Mouse (Mus musculus): ENCODE results near the gene Gps2. TPM values are rescaled to one million over a fixed set of nuclear protein-coding genes. Genes with fewer than 3 reads are reported as not detected.

Gps2 gene
- polyA plus RNA-seq, 1 experiment, result 38.0 TPM

DNA sequence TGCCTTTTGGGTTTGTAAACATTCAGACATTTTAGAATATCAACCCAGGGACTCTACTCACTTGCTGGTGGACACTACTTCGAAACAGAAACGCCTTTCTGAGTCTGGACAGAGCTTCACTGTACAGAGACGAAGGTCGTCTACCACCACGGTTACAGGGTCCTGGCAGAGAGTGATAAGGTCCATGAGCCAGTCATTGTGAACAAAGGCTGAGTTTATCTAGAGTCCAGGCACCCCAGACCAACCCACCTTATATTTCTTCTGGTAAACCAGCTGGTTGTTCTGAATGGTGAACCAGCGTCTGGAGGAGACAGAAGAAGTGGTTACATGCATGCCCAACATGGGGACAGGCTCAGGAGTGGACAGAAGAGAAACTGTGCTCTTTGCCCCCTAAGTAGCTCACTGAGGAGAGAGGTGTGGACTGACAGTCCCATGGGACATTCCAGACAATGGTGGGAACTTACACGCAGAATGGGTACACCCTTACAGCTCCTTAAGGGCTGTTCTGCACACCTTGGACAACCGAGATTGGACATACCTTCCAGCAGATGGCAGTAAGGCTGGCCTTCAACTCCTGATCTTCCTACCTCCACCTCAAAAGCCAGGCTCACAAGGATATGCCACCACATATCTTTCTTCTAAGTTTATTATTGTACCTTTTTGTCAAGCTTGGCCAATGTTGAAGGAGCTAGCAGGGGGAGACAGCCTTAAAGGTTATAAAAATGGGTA is 26.6 kb upstream of the Gps2 start:
- Histone ChIP-seq H3K79me2 (ENCODE audit: control insufficient read depth, insufficient read depth) (no peaks in the 10 kb centered on the region), H3K4me3 (no peak overlapping the region), H3K36me3 (ENCODE audit: control insufficient read depth, insufficient read depth) (no peaks in the 10 kb centered on the region), H3K4me2 (ENCODE audit: low read depth) (no peak overlapping the region), H3K27me3 (ENCODE audit: control insufficient read depth, insufficient read depth, insufficient read length) (no peaks in the 10 kb centered on the region), H3ac (ENCODE audit: control insufficient read depth, insufficient read length) (no peak overlapping the region)
- TF ChIP-seq MAX (IDR thresholded peaks at IDR 0.05; ENCODE audit: low read depth), result no peak
- TF ChIP-seq USF1 (IDR thresholded peaks at IDR 0.05; ENCODE audit: low read depth), result no peak
- no peak for TF ChIP-seq SRF (IDR thresholded peaks at IDR 0.05; ENCODE audit: control insufficient read depth, insufficient read length, low read depth)
- no peak for TF ChIP-seq TCF3 (IDR thresholded peaks at IDR 0.05; ENCODE audit: insufficient read length, low read depth)
- TF ChIP-seq CEBPB (IDR thresholded peaks at IDR 0.05; ENCODE audit: insufficient read depth, poor library complexity, severe bottlenecking), result no peak
- TF ChIP-seq TCF12 (IDR thresholded peaks at IDR 0.05; ENCODE audit: insufficient read depth, poor library complexity, severe bottlenecking), result no peak
- TF ChIP-seq POLR2A (IDR thresholded peaks at IDR 0.05; ENCODE audit: insufficient read length, low read depth), result no peak
- no peak for TF ChIP-seq POLR2AphosphoS2 (IDR thresholded peaks at IDR 0.05; ENCODE audit: insufficient read length, low read depth)

- H3ac ChIP-seq (ENCODE audit: control insufficient read depth, insufficient read length), result no peak overlapping the region
- TF ChIP-seq TCF12 (IDR thresholded peaks at IDR 0.05; ENCODE audit: insufficient read depth, poor library complexity, severe bottlenecking), result no peak
- TF ChIP-seq POLR2A (IDR thresholded peaks at IDR 0.05; ENCODE audit: insufficient read length, low read depth), result no peak
- TF ChIP-seq MYOD1 (IDR thresholded peaks at IDR 0.05; ENCODE audit: control insufficient read depth in 1 of 3, insufficient read length in 2 of 3, low read depth in 2 of 3), result no peak
- TF ChIP-seq REST (IDR thresholded peaks at IDR 0.05; ENCODE audit: insufficient read depth, insufficient read length), result no peak
- no peak for TF ChIP-seq E2F4 (IDR thresholded peaks at IDR 0.05; ENCODE audit: insufficient read depth)
- TF ChIP-seq CEBPB (IDR thresholded peaks at IDR 0.05; ENCODE audit: insufficient read depth, poor library complexity, severe bottlenecking), result no peak
- TF ChIP-seq SRF (IDR thresholded peaks at IDR 0.05; ENCODE audit: control insufficient read depth, insufficient read length, low read depth), result no peak
- TF ChIP-seq TCF3 (IDR thresholded peaks at IDR 0.05; ENCODE audit: insufficient read length, low read depth), result no peak
- TF ChIP-seq MYOG (IDR thresholded peaks at IDR 0.05; ENCODE audit: control insufficient read depth in 1 of 3, insufficient read depth in 1 of 3, insufficient read length in 2 of 3, low read depth in 2 of 3), result no peak
- TF ChIP-seq USF1 (IDR thresholded peaks at IDR 0.05; ENCODE audit: low read depth), result no peak
- no peak for TF ChIP-seq POLR2AphosphoS2 (IDR thresholded peaks at IDR 0.05; ENCODE audit: insufficient read length, low read depth)
- TF ChIP-seq MAX (IDR thresholded peaks at IDR 0.05; ENCODE audit: low read depth), result no peak
- H3K27me3 ChIP-seq (ENCODE audit: control insufficient read depth, insufficient read depth, insufficient read length), result no peaks in the 10 kb centered on the region
- no peaks in the 10 kb centered on the region for H3K36me3 ChIP-seq (ENCODE audit: control insufficient read depth, insufficient read depth)
- no peaks in the 10 kb centered on the region for H3K79me2 ChIP-seq (ENCODE audit: control insufficient read depth, insufficient read depth)
- no peak overlapping the region for H3K4me3 ChIP-seq
- H3K4me2 ChIP-seq (ENCODE audit: low read depth), result no peak overlapping the region
These were observed 22.2 kb upstream of the Gps2 start for GRCm38 (mm10) chr11:69891482-69891881.

DNA sequence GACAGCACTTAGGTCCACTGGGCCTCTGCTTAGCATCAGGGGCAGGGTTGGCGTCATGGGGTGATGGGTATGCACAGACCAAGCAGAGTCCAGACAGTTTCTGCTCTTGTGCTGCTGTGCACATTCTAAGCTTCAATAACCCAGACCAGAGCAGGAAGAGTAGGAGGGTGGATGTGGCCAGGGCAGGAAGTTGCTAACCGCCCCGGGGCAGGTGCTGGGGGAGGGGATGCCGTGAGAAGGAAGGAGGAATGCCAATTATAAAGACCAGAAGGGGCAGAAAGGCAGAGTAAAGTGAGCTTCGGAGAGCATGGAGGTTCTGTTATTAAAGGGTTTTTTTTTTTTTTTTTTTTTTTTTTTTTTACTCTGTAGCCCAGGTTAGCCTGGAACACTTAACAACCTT is 19.0 kb upstream of the Gps2 start:
- H3K27me3 ChIP-seq (ENCODE audit: control insufficient read depth, insufficient read depth, insufficient read length), result no peaks in the 10 kb centered on the region
- TF ChIP-seq CEBPB (IDR thresholded peaks at IDR 0.05; ENCODE audit: insufficient read depth, poor library complexity, severe bottlenecking), result no peak
- no peak for TF ChIP-seq E2F4 (IDR thresholded peaks at IDR 0.05; ENCODE audit: insufficient read depth)
- no peak for TF ChIP-seq REST (IDR thresholded peaks at IDR 0.05; ENCODE audit: insufficient read depth, insufficient read length)
- no peak for TF ChIP-seq MAX (IDR thresholded peaks at IDR 0.05; ENCODE audit: low read depth)
- TF ChIP-seq POLR2AphosphoS2 (IDR thresholded peaks at IDR 0.05; ENCODE audit: insufficient read length, low read depth), result no peak
- no peak for TF ChIP-seq SRF (IDR thresholded peaks at IDR 0.05; ENCODE audit: control insufficient read depth, insufficient read length, low read depth)
- TF ChIP-seq TCF3 (IDR thresholded peaks at IDR 0.05; ENCODE audit: insufficient read length, low read depth), result no peak
- TF ChIP-seq USF1 (IDR thresholded peaks at IDR 0.05; ENCODE audit: low read depth), result no peak
- TF ChIP-seq MYOD1 (IDR thresholded peaks at IDR 0.05; ENCODE audit: control insufficient read depth in 1 of 3, insufficient read length in 2 of 3, low read depth in 2 of 3), result no peak
- no peak for TF ChIP-seq TCF12 (IDR thresholded peaks at IDR 0.05; ENCODE audit: insufficient read depth, poor library complexity, severe bottlenecking)
- no peak overlapping the region for H3K4me2 ChIP-seq (ENCODE audit: low read depth)
- H3K36me3 ChIP-seq (ENCODE audit: control insufficient read depth, insufficient read depth), result no peaks in the 10 kb centered on the region
- H3ac ChIP-seq (ENCODE audit: control insufficient read depth, insufficient read length), result no peak overlapping the region
- H3K4me3 ChIP-seq, result no peak overlapping the region
- no peaks in the 10 kb centered on the region for H3K79me2 ChIP-seq (ENCODE audit: control insufficient read depth, insufficient read depth)

DNA sequence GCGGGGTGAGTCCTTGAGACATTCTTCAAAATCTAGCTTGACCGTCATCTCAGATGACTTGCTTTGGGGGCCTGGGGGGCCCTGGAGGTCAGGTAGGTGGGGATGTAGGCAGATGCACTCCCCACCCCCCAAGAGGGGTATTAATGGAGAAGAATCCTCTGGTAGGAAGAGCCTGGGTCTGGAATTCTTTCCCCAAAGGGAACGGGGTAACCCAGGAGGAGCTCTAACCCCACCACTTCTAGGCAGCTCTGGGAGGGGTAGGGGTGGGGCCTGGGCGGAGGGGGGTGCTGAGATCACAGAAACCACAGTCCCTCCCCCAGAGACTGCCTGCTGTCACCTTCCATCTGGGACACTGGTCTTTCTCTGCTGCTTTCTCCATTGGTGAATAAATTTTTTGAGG is 18.4 kb upstream of the Gps2 start, which contains the start of gene Acap1:
Gene Acap1, minus strand, starts transcription at position 249 of the 400 bp plus-strand sequence.
- Histone ChIP-seq H3K4me3 (no peak within 1 kb of the TSS), H3K4me2 (ENCODE audit: low read depth) (no peak within 1 kb of the TSS), H3K27me3 (ENCODE audit: control insufficient read depth, insufficient read depth, insufficient read length) (no peaks in the 10 kb centered on the region), H3K36me3 (ENCODE audit: control insufficient read depth, insufficient read depth) (no peaks in the 10 kb centered on the region), H3K79me2 (ENCODE audit: control insufficient read depth, insufficient read depth) (no peaks in the 10 kb centered on the region), H3ac (ENCODE audit: control insufficient read depth, insufficient read length) (no peak within 1 kb of the TSS)
- no peak for TF ChIP-seq SRF (IDR thresholded peaks at IDR 0.05; ENCODE audit: control insufficient read depth, insufficient read length, low read depth)
- no peak for TF ChIP-seq REST (IDR thresholded peaks at IDR 0.05; ENCODE audit: insufficient read depth, insufficient read length)
- no peak for TF ChIP-seq E2F4 (IDR thresholded peaks at IDR 0.05; ENCODE audit: insufficient read depth)
- no peak for TF ChIP-seq MYOD1 (IDR thresholded peaks at IDR 0.05; ENCODE audit: control insufficient read depth in 1 of 3, insufficient read length in 2 of 3, low read depth in 2 of 3)
- no peak for TF ChIP-seq POLR2A (IDR thresholded peaks at IDR 0.05; ENCODE audit: insufficient read length, low read depth)
- TF ChIP-seq MYOG (IDR thresholded peaks at IDR 0.05; ENCODE audit: control insufficient read depth in 1 of 3, insufficient read depth in 1 of 3, insufficient read length in 2 of 3, low read depth in 2 of 3), result no peak
- no peak for TF ChIP-seq USF1 (IDR thresholded peaks at IDR 0.05; ENCODE audit: low read depth)
- no peak for TF ChIP-seq TCF3 (IDR thresholded peaks at IDR 0.05; ENCODE audit: insufficient read length, low read depth)
- TF ChIP-seq CEBPB (IDR thresholded peaks at IDR 0.05; ENCODE audit: insufficient read depth, poor library complexity, severe bottlenecking), result no peak
- no peak for TF ChIP-seq TCF12 (IDR thresholded peaks at IDR 0.05; ENCODE audit: insufficient read depth, poor library complexity, severe bottlenecking)
- no peak for TF ChIP-seq MAX (IDR thresholded peaks at IDR 0.05; ENCODE audit: low read depth)
- TF ChIP-seq POLR2AphosphoS2 (IDR thresholded peaks at IDR 0.05; ENCODE audit: insufficient read length, low read depth), result no peak

Data from myocyte (in vitro differentiated cells).